Mouse (Mus musculus) lung, embryonic 16.5 days (tissue): ENCODE data around the gene Degs2. TPM values are rescaled to one million over a fixed set of nuclear protein-coding genes. Genes with fewer than 3 reads are reported as not detected.

Experiments
- ATAC-seq: fragments of 200-750 bp; cut with Nextera tagmentation; 2 replicates; pipeline ENCODE4 v1.8.0; 2017; ENCODE audit warnings: low read depth, mild to moderate bottlenecking, moderate library complexity
- H3K27ac ChIP-seq: fragments of 300-500 bp; sonication (generic); 2 replicates; pipeline ENCODE4 v1.5.1; 2014; ENCODE audit warnings: mild to moderate bottlenecking, control low read depth, low read length
- H3K27me3 ChIP-seq: fragments of 300-500 bp; sonication (generic); 2 replicates; pipeline ENCODE4 v1.6.1; 2014; ENCODE audit warnings: low read depth, low read length, mixed read lengths; ENCODE audit not compliant: control insufficient read depth, insufficient read depth
- H3K36me3 ChIP-seq: fragments of 300-500 bp; sonication (generic); 2 replicates; pipeline ENCODE4 v1.6.1; 2014; ENCODE audit warnings: low read length; ENCODE audit not compliant: control insufficient read depth, insufficient read depth
- H3K4me1 ChIP-seq: fragments of 300-500 bp; sonication (generic); replicated peaks from 2 replicates; pipeline ENCODE4 v1.6.1; 2014; ENCODE audit warnings: low read length, mixed read lengths; ENCODE audit not compliant: control insufficient read depth, insufficient read depth
- H3K4me2 ChIP-seq: fragments of 300-500 bp; sonication (generic); 2 replicates; pipeline ENCODE4 v1.6.1; 2014; ENCODE audit warnings: low read depth, low read length, control low read depth
- H3K4me3 ChIP-seq: fragments of 300-500 bp; sonication (generic); 2 replicates; pipeline ENCODE4 v1.5.1; 2014; ENCODE audit warnings: mild to moderate bottlenecking, low read length, control low read depth
- H3K9ac ChIP-seq: fragments of 300-500 bp; sonication (generic); 2 replicates; pipeline ENCODE4 v1.6.1; 2014; ENCODE audit warnings: low read length, control low read depth
- H3K9me3 ChIP-seq: fragments of 300-500 bp; sonication (generic); 2 replicates; pipeline ENCODE4 v1.6.1; 2016; ENCODE audit warnings: low read length; ENCODE audit not compliant: control insufficient read depth
- WGBS: fragments of 180-500 bp; shearing (Covaris S2); extraction: QIAGEN DNeasy Blood & Tissue Kit; methylation state at CpG from one replicate; pipeline ENCODE4 v1.1.7; 2014; 5-methylcytosine and 5-hydroxymethylcytosine counted together
- polyA plus RNA-seq: library from polyadenylated mRNA; unstranded; fragments of >200 nt; fragmentation: Nextera tagmentation; extraction: Ambion mirVana; gene quantifications from 2 replicates; pipeline ENCODE4 v1.2.1, GENCODE M21; 2015

Gene Degs2
- polyA plus RNA-seq, 1 experiment from 2014 or later: 1.1 TPM

- Histone ChIP-seq H3K27ac (no peak overlapping the region), H3K4me3 (no peak overlapping the region), H3K4me1 (no peaks in the 10 kb centered on the region; the same call in 1 of the 2 replicates), H3K4me2 (no peak overlapping the region), H3K9ac (no peak overlapping the region), H3K9me3 (no peaks in the 10 kb centered on the region), H3K27me3 (no peaks in the 10 kb centered on the region), H3K36me3 (no peaks in the 10 kb centered on the region)
- 70% methylated on average over 6 of the region's 6 CpGs for WGBS
- no peak for ATAC-seq
Observed at GRCm38 (mm10) chr12:108709386-108709785, 7.3 kb upstream of the Degs2 start.

- Histone ChIP-seq H3K27me3 (peaks cover 18% of the 10 kb centered on the region), H3K9ac (no peak overlapping the region), H3K27ac (no peak overlapping the region), H3K9me3 (no peaks in the 10 kb centered on the region), H3K4me3 (no peak overlapping the region), H3K4me1 (peaks cover 6% of the 10 kb centered on the region; the same call in 1 of the 2 replicates), H3K4me2 (no peak overlapping the region), H3K36me3 (no peaks in the 10 kb centered on the region)
- 43% methylated on average over 7 of the region's 7 CpGs for WGBS
- no peak for ATAC-seq
Observed at GRCm38 (mm10) chr12:108706129-108706528, 4.0 kb upstream of the Degs2 start.

- H3K9me3 ChIP-seq: no peaks in the 10 kb centered on the region
- H3K36me3 ChIP-seq: no peaks in the 10 kb centered on the region
- H3K4me2 ChIP-seq: no peak overlapping the region
- peaks cover 24% of the 10 kb centered on the region for H3K27me3 ChIP-seq
- H3K4me1 ChIP-seq: peaks cover 6% of the 10 kb centered on the region; the same call in 1 of the 2 replicates
- H3K4me3 ChIP-seq: no peak overlapping the region
- H3K27ac ChIP-seq: no peak overlapping the region
- 72% methylated on average over 6 of the region's 6 CpGs for WGBS
- H3K9ac ChIP-seq: no peak overlapping the region
- no peak for ATAC-seq
Observed at GRCm38 (mm10) chr12:108705486-108705885, 3.4 kb upstream of the Degs2 start.

DNA sequence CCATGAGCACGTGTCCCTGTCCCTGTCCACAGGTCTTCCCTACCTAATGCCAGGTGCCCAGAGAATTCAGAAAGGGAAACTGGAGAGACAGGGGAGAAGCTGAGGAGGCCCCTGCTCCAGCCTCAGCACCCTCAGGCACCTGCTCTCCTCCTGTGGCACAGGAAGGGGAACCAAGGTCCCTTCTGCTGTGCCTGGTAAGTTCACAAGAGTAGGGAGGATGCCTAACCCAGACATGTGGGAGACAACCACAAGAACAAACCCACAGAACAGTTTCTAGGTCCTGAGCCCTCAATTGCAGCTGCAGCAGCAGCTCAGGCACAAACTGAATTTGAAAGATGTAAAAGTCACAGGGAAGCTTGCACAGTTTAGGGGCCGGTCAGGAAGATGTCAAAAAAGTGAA, 894 bp downstream of the Degs2 start:
- H3K9me3 ChIP-seq: no peaks in the 10 kb centered on the region
- H3K4me1 ChIP-seq: peaks cover 6% of the 10 kb centered on the region; the same call in 1 of the 2 replicates
- no peak overlapping the region for H3K27ac ChIP-seq
- no peak overlapping the region for H3K4me2 ChIP-seq
- 45% methylated on average over 2 of the region's 2 CpGs for whole genome bisulfite sequencing
- no peak overlapping the region for H3K9ac ChIP-seq
- no peak overlapping the region for H3K4me3 ChIP-seq
- H3K36me3 ChIP-seq: no peaks in the 10 kb centered on the region
- peaks cover 24% of the 10 kb centered on the region for H3K27me3 ChIP-seq
- no peak for ATAC-seq

- Histone ChIP-seq H3K4me1 (peaks cover 6% of the 10 kb centered on the region; the same call in 1 of the 2 replicates), H3K27ac (no peak overlapping the region), H3K4me2 (no peak overlapping the region), H3K27me3 (peaks cover 24% of the 10 kb centered on the region), H3K36me3 (no peaks in the 10 kb centered on the region), H3K4me3 (no peak overlapping the region), H3K9ac (no peak overlapping the region), H3K9me3 (no peaks in the 10 kb centered on the region)
- ATAC-seq: no peak
- 48% methylated on average over 5 of the region's 5 CpGs for WGBS
Observed at GRCm38 (mm10) chr12:108700037-108700436, 2.1 kb downstream of the Degs2 start.

DNA sequence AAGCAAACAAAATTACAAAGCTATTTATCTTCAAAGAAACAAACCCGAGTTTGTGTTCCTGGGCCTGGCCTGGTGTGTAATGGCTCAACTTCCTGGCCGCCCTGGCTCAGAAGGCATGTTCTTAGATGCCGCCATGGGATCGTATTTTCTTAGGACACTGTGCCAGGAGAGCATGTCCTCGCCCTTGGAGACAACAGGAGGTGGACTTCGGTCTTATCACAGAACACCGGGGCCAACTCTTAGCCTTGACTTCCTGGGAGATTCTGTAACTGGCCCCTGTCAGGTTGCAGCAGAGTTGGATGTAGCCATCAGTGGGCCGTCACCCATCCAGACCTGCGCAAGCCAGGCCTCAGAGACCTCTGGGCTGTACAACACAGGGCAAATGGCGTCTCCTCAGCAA, 2.5 kb downstream of the Degs2 start:
- no peak overlapping the region for H3K9ac ChIP-seq
- no peak overlapping the region for H3K4me2 ChIP-seq
- no peaks in the 10 kb centered on the region for H3K36me3 ChIP-seq
- H3K4me3 ChIP-seq: no peak overlapping the region
- peaks cover 24% of the 10 kb centered on the region for H3K27me3 ChIP-seq
- ATAC-seq: no peak
- 73% methylated on average over 10 of the region's 10 CpGs for WGBS
- peaks cover 6% of the 10 kb centered on the region; the same call in 1 of the 2 replicates for H3K4me1 ChIP-seq
- no peaks in the 10 kb centered on the region for H3K9me3 ChIP-seq
- no peak overlapping the region for H3K27ac ChIP-seq

DNA sequence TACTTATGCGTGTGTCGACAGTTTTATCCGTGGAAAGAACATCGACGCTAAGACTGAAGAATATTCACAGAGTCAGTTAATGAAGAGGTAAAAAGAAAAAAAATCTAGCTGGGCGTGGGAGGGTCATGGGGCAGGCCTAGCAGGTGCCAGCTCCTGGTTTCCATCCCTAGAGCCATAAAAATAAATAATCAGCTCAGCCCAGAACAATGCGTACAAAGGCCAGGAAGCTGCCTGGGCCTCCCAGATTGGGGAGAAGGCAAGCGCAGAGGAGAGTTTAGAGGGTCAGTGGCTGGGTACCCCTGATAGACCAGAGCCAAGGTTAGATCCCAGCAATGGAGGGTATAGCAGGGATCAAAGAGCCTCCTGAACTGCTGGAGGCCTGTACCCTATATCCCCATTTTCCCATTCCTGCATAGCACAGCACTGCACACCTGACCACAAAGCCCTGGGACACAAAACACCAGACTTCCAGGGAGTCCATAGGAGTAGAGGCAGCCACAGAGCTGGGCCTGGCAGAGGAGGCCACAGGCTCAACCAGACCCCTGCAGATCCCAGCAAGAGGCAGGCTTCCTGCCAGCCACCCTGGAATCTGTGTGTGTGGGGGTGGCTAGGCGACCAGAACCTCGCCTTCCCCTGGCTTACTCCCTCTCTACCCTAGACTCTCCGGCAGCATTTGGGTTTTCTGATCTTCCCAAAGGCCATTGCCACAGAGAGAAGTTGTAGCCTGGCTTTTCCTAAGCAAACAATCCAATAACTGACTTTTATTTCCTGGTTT, 3.2 kb downstream of the Degs2 start:
- Histone ChIP-seq H3K27me3 (peaks cover 24% of the 10 kb centered on the region), H3K4me1 (peaks cover 6% of the 10 kb centered on the region; the same call in 1 of the 2 replicates), H3K4me2 (no peak overlapping the region), H3K4me3 (no peak overlapping the region), H3K9ac (no peak overlapping the region), H3K27ac (peak overlapping the region; percentile 21; the same call in 1 of the 2 replicates), H3K9me3 (no peaks in the 10 kb centered on the region), H3K36me3 (no peaks in the 10 kb centered on the region)
- no peak for ATAC-seq
- WGBS: 65% methylated on average over 11 of the region's 11 CpGs

DNA sequence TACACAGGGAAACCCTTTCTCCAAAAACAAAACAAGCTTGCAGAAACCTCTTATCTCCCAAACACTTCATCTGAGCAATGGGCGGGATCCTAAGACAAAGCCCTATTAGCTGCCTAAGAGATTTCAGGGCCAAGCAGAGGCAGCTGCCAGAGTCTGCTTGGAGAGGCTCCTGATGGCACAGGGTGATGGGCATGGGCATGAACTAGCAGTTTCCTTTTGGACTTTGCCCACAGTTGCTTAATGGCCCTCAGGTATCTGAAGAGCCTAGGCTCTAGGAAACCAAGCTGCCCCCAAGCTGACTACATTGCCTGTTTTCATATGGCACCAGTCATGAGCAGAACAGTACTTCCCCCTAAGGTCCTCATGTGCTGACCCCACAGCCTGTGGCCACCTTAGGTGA, 7.9 kb downstream of the Degs2 start:
- ATAC-seq: no peak
- WGBS: 76% methylated on average over 1 of the region's 1 CpGs
- no peak overlapping the region for H3K4me2 ChIP-seq
- no peak overlapping the region for H3K4me3 ChIP-seq
- H3K9ac ChIP-seq: no peak overlapping the region
- H3K27me3 ChIP-seq: no peaks in the 10 kb centered on the region
- H3K9me3 ChIP-seq: no peaks in the 10 kb centered on the region
- H3K4me1 ChIP-seq: no peaks in the 10 kb centered on the region; the same call in 1 of the 2 replicates
- peaks cover 2% of the 10 kb centered on the region; the same call in 1 of the 2 replicates for H3K36me3 ChIP-seq
- no peak overlapping the region for H3K27ac ChIP-seq

GRCm38 (mm10) chr12:108693592-108693991, 8.5 kb downstream of the Degs2 start:
- Histone ChIP-seq H3K4me2 (no peak overlapping the region), H3K4me1 (no peaks in the 10 kb centered on the region), H3K9me3 (no peaks in the 10 kb centered on the region), H3K9ac (no peak overlapping the region), H3K36me3 (peaks cover 2% of the 10 kb centered on the region; the same call in 1 of the 2 replicates), H3K27me3 (no peaks in the 10 kb centered on the region), H3K4me3 (no peak overlapping the region), H3K27ac (no peak overlapping the region)
- 67% methylated on average over 2 of the region's 2 CpGs for WGBS
- ATAC-seq: no peak
